Mouse (Mus musculus) liver, postnatal 0 days (tissue): ENCODE results near the gene 4931406P16Rik.

Experiments
- CTCF ChIP-seq: sonication (generic); IDR thresholded peaks from 2 replicates; pipeline ENCODE4 v1.5.1; 2016; ENCODE audit warnings: antibody characterized with exemption, low read depth
- EP300 ChIP-seq: IDR thresholded peaks from 2 replicates; pipeline ENCODE4 v1.6.1; 2016; ENCODE audit warnings: antibody characterized with exemption, low read depth, mild to moderate bottlenecking

DNA sequence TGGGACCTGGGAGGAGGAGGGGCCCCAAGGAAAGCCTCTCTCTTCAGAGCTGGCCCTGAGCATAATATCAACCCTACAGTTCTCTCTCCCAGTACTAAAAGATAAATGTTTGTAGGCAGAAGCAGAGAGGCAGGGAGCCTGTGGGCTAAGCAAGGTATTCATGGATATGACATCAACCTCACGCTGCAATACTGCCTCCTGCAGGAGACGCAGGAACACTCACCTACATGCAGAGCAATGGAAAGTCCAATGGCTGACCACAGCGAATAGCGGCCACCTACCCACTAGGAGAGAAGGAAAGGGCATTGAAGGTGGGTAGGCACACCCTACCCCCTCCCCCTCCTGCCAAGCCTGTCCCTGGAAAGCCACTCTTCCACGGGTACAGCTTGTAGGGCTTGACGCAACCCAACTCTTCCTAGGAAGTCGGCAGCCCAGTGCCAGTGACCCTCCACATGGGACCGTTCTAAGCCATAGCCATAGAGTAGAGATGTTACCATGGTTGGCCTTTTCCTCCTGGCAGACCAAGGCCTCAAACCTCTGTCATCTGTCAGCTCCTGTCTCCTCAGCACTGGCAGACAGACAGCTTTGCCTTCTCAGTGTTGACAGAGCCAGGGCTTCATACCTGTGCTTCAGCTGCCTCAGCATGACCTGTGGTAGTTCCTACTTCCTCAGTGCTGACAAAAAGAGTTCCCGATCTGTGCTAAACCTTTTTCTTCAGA lies 105.2 kb downstream of the 4931406P16Rik start:
- TF ChIP-seq CTCF (peak; percentile 53), EP300 (no peak)
